Mouse (Mus musculus): Measurements from ENCODE around the gene Setd1b. TPM values are rescaled to one million over a fixed set of nuclear protein-coding genes. Genes with fewer than 3 reads are reported as not detected.

The Setd1b gene
- polyA plus RNA-seq, 1 experiment from 2014 or later, result 9.8 TPM

DNA sequence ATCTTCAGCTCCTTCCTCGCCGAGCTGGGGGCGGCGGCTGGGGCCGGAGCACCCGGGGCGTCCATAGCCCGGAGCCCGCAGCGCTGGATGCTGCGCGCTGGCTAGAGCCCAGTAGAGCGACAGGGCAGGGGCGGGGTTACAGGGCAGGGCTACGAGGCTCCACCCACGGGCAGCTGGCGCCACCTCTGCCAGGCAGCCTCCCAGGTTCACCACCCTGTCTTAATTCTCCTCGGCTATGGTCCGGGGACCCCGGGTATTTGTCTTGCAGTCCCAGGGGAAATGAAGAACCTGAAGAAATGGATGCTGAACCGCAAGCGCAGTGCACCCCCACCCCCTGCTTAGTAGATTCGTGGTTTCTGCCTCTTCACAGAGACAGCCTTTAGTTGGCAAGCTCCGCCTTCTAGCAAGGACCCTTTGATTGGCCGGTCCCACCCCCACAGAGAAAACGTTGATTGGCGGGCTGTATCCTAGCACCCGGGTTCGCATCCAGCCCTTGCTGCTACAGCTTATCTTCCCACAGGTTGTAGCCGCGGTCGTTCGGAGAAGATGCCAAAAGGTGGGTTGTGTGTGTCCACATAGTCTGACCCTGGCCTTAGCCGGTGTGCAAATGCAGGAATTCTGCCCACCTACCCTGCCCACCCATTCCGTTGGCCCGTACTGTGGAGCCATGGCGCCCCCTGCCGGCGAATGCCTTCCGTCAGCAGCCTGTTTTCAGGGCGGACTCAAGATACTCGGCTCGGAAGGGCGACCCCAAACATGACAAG, 9.5 kb upstream of the Setd1b start, which contains the start of gene Rhof:
Rhof (minus strand) TSS at position 385 of the 764 bp plus-strand sequence.
- peak within 1 kb of the TSS; percentile 56 for H3K9ac ChIP-seq (ENCODE audit: low read length)
- H3K27me3 ChIP-seq (ENCODE audit: control insufficient read depth, insufficient read depth, low read length), result no peaks in the 10 kb centered on the region
- WGBS, result 1% methylated on average over 44 of the region's 44 CpGs
- peak; percentile 96 for DNase-seq (ENCODE audit: low spot score, missing footprints)
- peak within 1 kb of the TSS; percentile 22 for H3K4me3 ChIP-seq (ENCODE audit: low read depth, low read length)
- H3K9me3 ChIP-seq (ENCODE audit: control insufficient read depth, low read length), result no peaks in the 10 kb centered on the region
- H3K36me3 ChIP-seq (ENCODE audit: control insufficient read depth, insufficient read depth, low read length), result peaks cover 6% of the 10 kb centered on the region; the same call in 1 of the 2 replicates
- H3K4me1 ChIP-seq (ENCODE audit: control insufficient read depth, insufficient read depth, low read length), result peaks cover 53% of the 10 kb centered on the region
- peak within 1 kb of the TSS; percentile 12; the same call in 1 of the 2 replicates for H3K27ac ChIP-seq (ENCODE audit: low read depth, low read length)
- peak; percentile 59 for ATAC-seq (ENCODE audit: low FRiP score)
- peak within 1 kb of the TSS; percentile 46 for H3K4me2 ChIP-seq

DNA sequence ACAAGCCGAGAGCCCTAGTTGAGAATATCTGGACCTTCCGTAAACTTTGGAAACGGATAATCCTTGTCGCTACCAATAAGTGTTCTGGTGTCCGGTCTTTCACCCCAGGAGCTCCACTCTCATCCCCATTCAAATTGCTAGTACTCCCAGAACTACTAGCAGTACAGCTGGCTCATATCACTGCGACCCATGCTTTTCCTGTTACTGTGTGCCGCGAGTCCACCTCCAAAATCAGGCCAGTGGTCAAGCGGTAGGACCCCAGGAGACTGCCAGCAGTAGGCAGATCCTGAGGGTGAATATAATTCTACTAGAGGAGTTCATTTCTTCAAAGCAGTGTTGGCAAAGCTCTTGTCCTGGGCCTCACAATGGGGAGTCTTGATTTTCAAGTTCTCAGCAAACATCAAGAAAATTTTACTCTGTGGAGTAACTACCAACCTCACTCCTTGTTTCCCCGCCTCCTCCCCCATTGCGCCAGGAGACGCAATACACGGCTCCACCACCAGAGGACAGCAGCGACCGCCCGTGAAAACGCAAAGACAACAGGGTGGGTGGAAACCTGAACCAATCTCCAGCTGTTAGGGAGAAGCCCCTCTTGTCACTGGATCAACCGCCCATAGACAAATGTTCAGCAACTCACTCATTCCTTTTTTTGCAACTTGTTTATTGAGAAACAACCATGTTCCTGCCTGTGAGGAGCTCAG, 8.8 kb upstream of the Setd1b start:
- ATAC-seq (ENCODE audit: low FRiP score) (no peak), DNase-seq (ENCODE audit: low spot score, missing footprints) (peak; percentile 99)
- 18% methylated on average over 18 of the region's 18 CpGs for WGBS
- no peak overlapping the region for H3K9ac ChIP-seq (ENCODE audit: low read length)
- peaks cover 57% of the 10 kb centered on the region for H3K4me1 ChIP-seq (ENCODE audit: control insufficient read depth, insufficient read depth, low read length)
- H3K27ac ChIP-seq (ENCODE audit: low read depth, low read length), result peak overlapping the region; percentile 12
- H3K9me3 ChIP-seq (ENCODE audit: control insufficient read depth, low read length), result no peaks in the 10 kb centered on the region
- H3K4me2 ChIP-seq, result peak overlapping the region; percentile 19; the same call in 1 of the 2 replicates
- no peaks in the 10 kb centered on the region for H3K27me3 ChIP-seq (ENCODE audit: control insufficient read depth, insufficient read depth, low read length)
- 0 out of 2 replicates have a peak overlapping the region, but pooled peaks have one; percentile 4 for H3K4me3 ChIP-seq (ENCODE audit: low read depth, low read length)
- H3K36me3 ChIP-seq (ENCODE audit: control insufficient read depth, insufficient read depth, low read length), result peaks cover 6% of the 10 kb centered on the region; the same call in 1 of the 2 replicates

DNA sequence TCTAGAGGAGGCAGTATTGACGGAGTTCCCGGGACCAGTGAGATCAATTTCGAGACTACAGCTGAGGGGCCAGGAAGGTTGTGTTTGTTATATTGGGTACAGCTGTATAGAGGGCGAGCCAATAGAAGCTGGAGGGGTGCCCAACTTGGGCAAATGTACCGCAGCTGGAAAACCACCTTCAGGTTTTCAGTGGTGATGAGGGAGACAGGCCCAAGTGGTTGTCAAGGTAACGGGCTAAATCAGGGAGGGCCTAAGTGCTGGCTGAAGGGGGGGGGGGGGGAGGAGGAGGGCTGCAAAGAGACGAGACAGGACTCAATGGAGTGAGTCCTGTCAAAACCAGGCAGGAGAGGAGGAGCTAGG, 8.2 kb upstream of the Setd1b start:
- H3K4me1 ChIP-seq (ENCODE audit: control insufficient read depth, insufficient read depth, low read length), result peaks cover 57% of the 10 kb centered on the region
- peak overlapping the region; percentile 12 for H3K27ac ChIP-seq (ENCODE audit: low read depth, low read length)
- ATAC-seq (ENCODE audit: low FRiP score) (no peak; the same call in 1 of the 2 replicates), DNase-seq (ENCODE audit: low spot score, missing footprints) (no peak)
- H3K4me3 ChIP-seq (ENCODE audit: low read depth, low read length), result 0 out of 2 replicates have a peak overlapping the region, but pooled peaks have one; percentile 4
- peaks cover 6% of the 10 kb centered on the region; the same call in 1 of the 2 replicates for H3K36me3 ChIP-seq (ENCODE audit: control insufficient read depth, insufficient read depth, low read length)
- no peak overlapping the region for H3K9ac ChIP-seq (ENCODE audit: low read length)
- H3K9me3 ChIP-seq (ENCODE audit: control insufficient read depth, low read length), result no peaks in the 10 kb centered on the region
- 24% methylated on average over 6 of the region's 7 CpGs for WGBS
- H3K4me2 ChIP-seq, result 0 out of 2 replicates have a peak overlapping the region, but pooled peaks have one; percentile 19
- no peaks in the 10 kb centered on the region for H3K27me3 ChIP-seq (ENCODE audit: control insufficient read depth, insufficient read depth, low read length)

DNA sequence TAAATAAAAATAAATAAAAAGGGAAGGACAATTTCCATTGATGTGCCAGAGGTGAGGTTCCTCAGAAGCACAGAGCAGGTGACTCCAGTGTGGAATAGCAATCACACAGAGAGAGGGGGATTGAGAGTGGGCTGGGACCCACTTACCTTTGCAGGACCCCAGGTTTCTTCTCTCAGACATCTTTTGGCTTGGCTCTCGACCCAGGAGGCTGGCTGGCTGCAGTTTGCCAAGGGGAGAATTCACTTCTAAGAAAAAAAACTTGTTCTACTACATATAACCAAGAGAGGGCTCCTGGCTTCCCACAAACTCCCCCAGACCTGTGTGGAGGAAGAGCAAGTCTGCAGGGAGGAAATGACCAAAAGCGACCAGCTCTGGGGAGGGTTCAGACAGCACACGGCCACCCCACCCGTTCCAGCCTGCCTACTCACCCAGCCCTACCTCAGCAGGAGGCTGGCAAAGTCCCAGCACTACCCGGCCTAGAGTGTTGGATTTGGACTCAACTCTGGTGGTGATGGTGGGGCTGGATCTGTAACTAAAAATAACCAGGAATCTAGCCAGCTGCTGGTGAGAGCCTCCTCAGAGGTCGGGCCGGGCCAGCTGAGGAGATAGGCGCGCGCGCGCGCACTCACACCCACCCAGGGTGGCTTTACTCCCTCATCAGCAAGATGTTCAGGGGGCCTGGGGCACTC, 7.7 kb upstream of the Setd1b start:
- peak overlapping the region; percentile 100 for H3K4me2 ChIP-seq
- no peaks in the 10 kb centered on the region for H3K9me3 ChIP-seq (ENCODE audit: control insufficient read depth, low read length)
- ATAC-seq (ENCODE audit: low FRiP score) (no peak), DNase-seq (ENCODE audit: low spot score, missing footprints) (no peak)
- peaks cover 57% of the 10 kb centered on the region for H3K4me1 ChIP-seq (ENCODE audit: control insufficient read depth, insufficient read depth, low read length)
- H3K4me3 ChIP-seq (ENCODE audit: low read depth, low read length), result no peak overlapping the region
- H3K9ac ChIP-seq (ENCODE audit: low read length), result peak overlapping the region; percentile 11; the same call in 1 of the 2 replicates
- peak overlapping the region; percentile 12; the same call in 1 of the 2 replicates for H3K27ac ChIP-seq (ENCODE audit: low read depth, low read length)
- no peaks in the 10 kb centered on the region for H3K27me3 ChIP-seq (ENCODE audit: control insufficient read depth, insufficient read depth, low read length)
- peaks cover 6% of the 10 kb centered on the region; the same call in 1 of the 2 replicates for H3K36me3 ChIP-seq (ENCODE audit: control insufficient read depth, insufficient read depth, low read length)
- WGBS, result 30% methylated on average over 13 of the region's 13 CpGs

DNA sequence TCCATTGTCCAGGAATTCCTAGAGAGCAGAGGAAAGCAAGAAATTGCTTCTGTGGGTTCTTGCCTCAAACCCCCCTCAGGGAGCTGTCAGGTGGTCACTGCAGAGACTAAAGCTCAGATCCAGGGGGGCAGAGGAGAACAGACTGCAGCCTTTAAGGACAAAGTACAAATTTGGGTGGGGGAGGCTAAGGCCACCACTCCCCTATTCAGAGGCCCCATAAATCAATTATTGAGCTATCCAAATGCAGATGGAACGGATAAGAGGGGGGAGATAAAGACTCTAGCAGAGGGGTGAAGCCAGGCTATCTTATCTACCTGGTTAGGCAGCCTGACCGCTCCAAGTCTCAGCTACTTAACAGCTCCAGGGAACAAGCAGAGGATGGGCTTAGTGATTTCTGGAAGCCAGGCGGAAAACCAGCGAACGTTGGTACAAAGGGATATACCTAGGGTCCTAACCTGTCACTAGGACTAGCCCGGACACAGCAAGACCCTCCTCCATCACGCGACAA, 7.1 kb upstream of the Setd1b start:
- Histone ChIP-seq H3K36me3 (ENCODE audit: control insufficient read depth, insufficient read depth, low read length) (peaks cover 4% of the 10 kb centered on the region; the same call in 1 of the 2 replicates), H3K4me2 (peak overlapping the region; percentile 100), H3K27ac (ENCODE audit: low read depth, low read length) (no peak overlapping the region; the same call in 1 of the 2 replicates), H3K9me3 (ENCODE audit: control insufficient read depth, low read length) (no peaks in the 10 kb centered on the region), H3K4me3 (ENCODE audit: low read depth, low read length) (peak overlapping the region; percentile 95), H3K27me3 (ENCODE audit: control insufficient read depth, insufficient read depth, low read length) (no peaks in the 10 kb centered on the region), H3K9ac (ENCODE audit: low read length) (peak overlapping the region; percentile 100), H3K4me1 (ENCODE audit: control insufficient read depth, insufficient read depth, low read length) (peaks cover 57% of the 10 kb centered on the region)
- ATAC-seq (ENCODE audit: low FRiP score) (no peak), DNase-seq (ENCODE audit: low spot score, missing footprints) (peak; percentile 90)
- 21% methylated on average over 8 of the region's 8 CpGs for WGBS

DNA sequence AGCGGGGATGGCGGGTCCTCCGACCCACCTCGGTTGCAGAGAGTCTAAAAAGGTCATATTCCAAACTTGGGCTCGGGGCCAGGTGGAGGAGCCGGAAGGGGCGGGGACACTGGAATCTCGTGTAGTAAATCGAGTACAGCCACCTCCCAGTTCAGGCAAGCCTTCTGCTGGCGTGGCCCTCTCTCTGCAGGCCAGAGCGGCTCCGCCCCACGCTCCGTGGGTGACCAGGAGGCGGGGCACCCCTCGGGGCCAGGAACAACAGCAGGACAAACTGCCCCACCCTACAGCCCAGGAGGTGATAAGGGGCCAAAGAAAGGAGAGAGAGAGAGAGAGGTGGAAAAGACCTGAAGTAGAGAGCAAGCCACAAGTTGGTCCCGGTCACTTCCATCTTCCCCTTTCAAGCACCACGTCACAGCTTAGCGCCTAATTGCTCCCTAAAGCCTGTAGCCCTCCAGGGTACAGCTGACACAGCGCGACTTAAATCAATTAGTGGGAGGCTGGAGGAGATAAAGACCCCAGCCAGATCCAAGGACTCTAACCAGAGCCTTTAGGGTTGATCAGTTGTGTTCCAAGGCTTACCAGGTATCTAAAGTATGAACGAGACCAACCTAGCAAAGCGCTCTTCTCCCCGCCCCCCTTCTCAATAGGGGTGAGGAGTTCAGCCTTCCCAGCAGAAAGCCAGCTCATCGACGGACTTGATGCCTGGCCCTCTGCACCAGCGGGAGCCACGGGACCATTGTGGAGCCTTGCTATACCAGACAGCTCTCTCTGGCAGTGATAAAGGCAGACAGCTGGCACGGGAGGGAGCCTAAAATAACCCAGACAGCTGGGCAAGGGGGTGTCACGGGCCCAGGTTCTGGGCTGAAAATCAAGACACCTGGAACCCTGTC, 6.3 kb upstream of the Setd1b start:
- peak overlapping the region; percentile 100 for H3K27ac ChIP-seq (ENCODE audit: low read depth, low read length)
- ATAC-seq (ENCODE audit: low FRiP score) (no peak), DNase-seq (ENCODE audit: low spot score, missing footprints) (peak; percentile 93)
- H3K4me3 ChIP-seq (ENCODE audit: low read depth, low read length), result peak overlapping the region; percentile 95
- peaks cover 57% of the 10 kb centered on the region for H3K4me1 ChIP-seq (ENCODE audit: control insufficient read depth, insufficient read depth, low read length)
- peak overlapping the region; percentile 100 for H3K4me2 ChIP-seq
- H3K27me3 ChIP-seq (ENCODE audit: control insufficient read depth, insufficient read depth, low read length), result no peaks in the 10 kb centered on the region
- no peaks in the 10 kb centered on the region for H3K9me3 ChIP-seq (ENCODE audit: control insufficient read depth, low read length)
- 3% methylated on average over 30 of the region's 30 CpGs for WGBS
- H3K36me3 ChIP-seq (ENCODE audit: control insufficient read depth, insufficient read depth, low read length), result peaks cover 3% of the 10 kb centered on the region; the same call in 1 of the 2 replicates
- H3K9ac ChIP-seq (ENCODE audit: low read length), result peak overlapping the region; percentile 100

DNA sequence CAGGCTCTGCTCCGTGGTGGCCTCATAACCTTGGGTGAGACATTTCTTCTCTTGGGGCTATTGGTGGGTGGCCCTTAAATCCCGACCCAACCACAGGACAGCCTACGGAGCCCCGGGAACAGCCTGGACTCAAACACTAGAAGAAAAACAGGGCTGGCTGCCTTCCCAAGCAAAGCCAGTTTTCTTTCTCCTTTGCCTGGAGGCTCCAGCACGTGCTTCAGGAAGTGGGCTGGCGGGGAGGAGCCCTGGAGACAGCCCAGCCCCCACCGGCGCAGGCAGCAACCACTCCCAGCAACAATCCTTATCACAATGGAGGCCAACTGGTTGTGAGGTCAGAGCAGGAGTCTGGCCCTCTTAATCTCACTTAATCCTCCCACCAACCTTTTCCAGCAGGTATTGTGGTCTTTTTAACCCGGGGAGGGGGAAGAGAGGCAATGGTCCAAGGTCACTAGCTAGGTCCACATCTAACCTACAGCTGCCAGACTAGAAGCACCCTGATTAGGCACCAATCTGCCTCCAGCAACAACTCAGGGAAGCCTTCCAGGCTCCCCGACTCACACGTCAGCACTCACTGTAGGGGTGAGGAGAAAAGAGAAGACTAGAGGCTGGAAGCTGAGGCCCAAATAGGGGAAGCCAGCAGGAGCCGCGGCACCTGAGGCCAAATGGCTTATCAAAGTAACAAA, 5.5 kb upstream of the Setd1b start:
- peak overlapping the region; percentile 95 for H3K4me3 ChIP-seq (ENCODE audit: low read depth, low read length)
- peak overlapping the region; percentile 100 for H3K4me2 ChIP-seq
- peak overlapping the region; percentile 100 for H3K9ac ChIP-seq (ENCODE audit: low read length)
- DNase-seq (ENCODE audit: low spot score, missing footprints) (peak; percentile 95), ATAC-seq (ENCODE audit: low FRiP score) (peak; percentile 28; the same call in 1 of the 2 replicates)
- under 1% methylated on average over 13 of the region's 13 CpGs for WGBS
- H3K9me3 ChIP-seq (ENCODE audit: control insufficient read depth, low read length), result no peaks in the 10 kb centered on the region
- no peaks in the 10 kb centered on the region for H3K27me3 ChIP-seq (ENCODE audit: control insufficient read depth, insufficient read depth, low read length)
- H3K4me1 ChIP-seq (ENCODE audit: control insufficient read depth, insufficient read depth, low read length), result peaks cover 57% of the 10 kb centered on the region
- H3K27ac ChIP-seq (ENCODE audit: low read depth, low read length), result peak overlapping the region; percentile 100
- peaks cover 3% of the 10 kb centered on the region; the same call in 1 of the 2 replicates for H3K36me3 ChIP-seq (ENCODE audit: control insufficient read depth, insufficient read depth, low read length)
